Mouse (Mus musculus) Patski (cell line): Measurements from ENCODE around the gene Cuedc2. TPM values are rescaled to one million over a fixed set of nuclear protein-coding genes. Genes with fewer than 3 reads are reported as not detected.

Experiments used
- ATAC-seq: fragments of 100-300 bp; one replicate; pipeline ENCODE4 v1.8.0; 2021
- CTCF ChIA-PET: fragments of 350-600 bp; sonication (Branson Sonifier 250); formaldehyde crosslinking; loops from one replicate; lab custom pipeline; 2022; ENCODE audit warnings: inconsistent platforms; lab: Charles Lee
- POLR2A ChIA-PET: fragments of 350-600 bp; sonication (Branson Sonifier 250); formaldehyde crosslinking; loops from one replicate; lab custom pipeline; 2022; ENCODE audit warnings: antibody characterized with exemption, inconsistent platforms; lab: Charles Lee
- DNase-seq: peaks from one replicate; pipeline ENCODE4 v3.0.0-alpha.2; 2011; ENCODE audit warnings: low read depth, low spot score
- H3K27me3 ChIP-seq: fragments of 371-371 bp; one replicate; pipeline ENCODE4 v1.5.1; 2021
- CTCF ChIP-seq: fragments of 100-300 bp; IDR thresholded peaks from one replicate; pipeline ENCODE4 v1.5.1; 2021
- in situ Hi-C: fragments of 300-500 bp; cut with MboI; formaldehyde crosslinking; loops from 3 replicates; pipeline ENCODE4 v1.11.1; 2018; ENCODE audit warnings: low pct_unique_long_range_greater_than_20kb, mixed read lengths
- polyA plus RNA-seq: library from polyadenylated mRNA; unstranded; gene quantifications from one replicate; pipeline ENCODE4 v1.2.3, GENCODE M21; 2021

Cuedc2 gene
- polyA plus RNA-seq, 1 experiment from 2014 or later = 264 TPM

GRCm38 (mm10) chr19:46300294-46301045, 38.0 kb downstream of the Cuedc2 start:
- POLR2A ChIA-PET = interaction anchor here (1.2 kb wide), 1 partner anchor 28 kb away, joined by 3 read pairs; the partner anchor contains the start of gene Fbxl15
- in situ Hi-C loops = no loop called here
- ATAC-seq = no peak
- CTCF ChIA-PET = interaction anchor here (0.7 to 4.1 kb wide), 3 partner anchors 13 to 29 kb away, joined by 3 to 35 read pairs (median 4); partner anchors contain the start of gene Fbxl15
- DNase-seq = no peak
- TF ChIP-seq CTCF = no peak
- H3K27me3 ChIP-seq = no peaks in the 10 kb centered on the region

- DNase-seq (no peak), ATAC-seq (no peak)
- in situ Hi-C loops = no loop called here
- no peak for TF ChIP-seq CTCF
- CTCF ChIA-PET = interaction anchor here (1.2 kb wide), 1 partner anchor 211 kb away, joined by 4 read pairs; no protein-coding TSS in a partner anchor
- POLR2A ChIA-PET = no interaction called here
- peaks cover 18% of the 10 kb centered on the region for H3K27me3 ChIP-seq
These were observed 41.6 kb downstream of the Cuedc2 start for GRCm38 (mm10) chr19:46296938-46297337.

DNA sequence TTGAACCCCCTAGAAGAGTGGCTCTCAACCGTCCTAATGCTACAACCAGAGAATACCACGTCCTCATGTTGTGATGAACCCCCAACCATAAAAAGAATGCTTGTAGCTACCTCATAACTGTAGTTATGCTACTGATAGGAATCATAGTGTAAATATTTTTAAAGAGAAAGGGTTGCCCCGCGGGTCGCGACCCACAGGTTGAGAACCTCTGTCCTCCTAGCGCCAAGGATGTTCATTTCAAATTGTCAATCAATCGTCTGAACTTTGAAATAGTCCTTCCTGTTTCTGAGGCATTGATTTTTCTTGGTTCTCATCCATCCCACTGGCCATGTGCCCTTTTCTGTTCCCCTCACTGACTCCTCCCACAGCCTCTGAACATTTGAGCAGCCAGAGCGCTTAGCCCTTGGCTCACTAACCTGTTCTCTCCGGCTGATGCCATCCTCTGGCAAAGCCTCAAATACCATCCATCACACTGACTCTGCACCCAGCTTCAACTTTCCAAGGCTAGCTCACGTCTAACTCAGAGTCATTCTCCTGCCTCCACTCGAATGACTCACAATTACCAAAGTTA, 47.9 kb downstream of the Cuedc2 start:
- ChIA-PET CTCF (interaction anchor here (1.0 to 1.2 kb wide), 2 partner anchors 13 to 22 kb away, joined by 4 to 5 read pairs; partner anchors contain the start of gene Nfkb2), POLR2A (no interaction called here)
- in situ Hi-C loops = no loop called here
- ATAC-seq = no peak
- H3K27me3 ChIP-seq = peaks cover 18% of the 10 kb centered on the region
- no peak for TF ChIP-seq CTCF
- DNase-seq = no peak

- no peak for TF ChIP-seq CTCF
- DNase-seq (no peak), ATAC-seq (no peak)
- POLR2A ChIA-PET = interaction anchor here (1.7 kb wide), 1 partner anchor 41 kb away, joined by 5 read pairs; the partner anchor contains the start of gene Fbxl15
- H3K27me3 ChIP-seq = peaks cover under 1% of the 10 kb centered on the region
- CTCF ChIA-PET = interaction anchor here (0.6 to 2.3 kb wide), 4 partner anchors 12 to 151 kb away, joined by 3 to 10 read pairs (median 5); partner anchors contain the start of gene Nfkb2
- in situ Hi-C loops = no loop called here
These were observed 50.9 kb downstream of the Cuedc2 start for GRCm38 (mm10) chr19:46287566-46287965.

- POLR2A ChIA-PET = no interaction called here
- in situ Hi-C loops = no loop called here
- TF ChIP-seq CTCF = no peak
- H3K27me3 ChIP-seq = no peaks in the 10 kb centered on the region
- ATAC-seq (no peak), DNase-seq (no peak)
- CTCF ChIA-PET = interaction anchor here (0.6 to 2.3 kb wide), 3 partner anchors 13 to 140 kb away, joined by 3 to 10 read pairs (median 4); partner anchors contain the start of gene Nfkb2
These were observed 51.6 kb downstream of the Cuedc2 start for GRCm38 (mm10) chr19:46286926-46287325.

- DNase-seq (no peak), ATAC-seq (no peak)
- no peak for TF ChIP-seq CTCF
- H3K27me3 ChIP-seq = no peaks in the 10 kb centered on the region
- in situ Hi-C loops = no loop called here
- CTCF ChIA-PET = interaction anchor here (1.3 kb wide), 1 partner anchor 15 kb away, joined by 3 read pairs; no protein-coding TSS in a partner anchor
- POLR2A ChIA-PET = interaction anchor here (0.6 to 1.2 kb wide), 2 partner anchors 45 to 140 kb away, joined by 3 to 4 read pairs; no protein-coding TSS in a partner anchor
These were observed 52.5 kb downstream of the Cuedc2 start for GRCm38 (mm10) chr19:46286047-46286446.

GRCm38 (mm10) chr19:46285631-46286030, 52.9 kb downstream of the Cuedc2 start:
- ChIA-PET POLR2A (interaction anchor here (1.2 kb wide), 1 partner anchor 45 kb away, joined by 4 read pairs; no protein-coding TSS in a partner anchor), CTCF (interaction anchor here (1.3 kb wide), 1 partner anchor 14 kb away, joined by 3 read pairs; no protein-coding TSS in a partner anchor)
- no peak for TF ChIP-seq CTCF
- in situ Hi-C loops = no loop called here
- no peaks in the 10 kb centered on the region for H3K27me3 ChIP-seq
- ATAC-seq (no peak), DNase-seq (no peak)

DNA sequence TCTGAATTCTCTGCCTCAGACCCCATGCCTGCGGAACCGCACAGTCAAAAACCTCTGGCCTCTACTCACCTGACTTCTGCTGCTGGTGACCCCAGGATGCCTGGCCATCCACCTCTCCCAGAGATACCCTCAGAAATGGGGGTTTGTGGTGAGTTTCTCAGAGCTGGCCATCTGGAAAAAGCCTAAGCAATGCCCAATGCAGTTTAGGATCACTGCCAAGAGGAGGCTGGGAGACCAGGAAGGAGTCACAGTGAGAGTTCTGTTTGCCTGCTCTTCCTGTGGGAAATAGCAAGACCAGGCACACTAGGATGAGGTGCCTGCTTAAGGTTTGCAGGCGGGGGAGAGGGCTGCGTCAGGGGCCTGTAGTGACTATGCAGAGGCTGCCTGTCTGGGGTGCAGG, 53.8 kb downstream of the Cuedc2 start:
- ATAC-seq (no peak), DNase-seq (no peak)
- CTCF ChIA-PET = no interaction called here
- H3K27me3 ChIP-seq = no peaks in the 10 kb centered on the region
- in situ Hi-C loops = no loop called here
- POLR2A ChIA-PET = interaction anchor here (0.6 to 1.2 kb wide), 2 partner anchors 46 to 167 kb away, joined by 3 to 4 read pairs; no protein-coding TSS in a partner anchor
- TF ChIP-seq CTCF = no peak

DNA sequence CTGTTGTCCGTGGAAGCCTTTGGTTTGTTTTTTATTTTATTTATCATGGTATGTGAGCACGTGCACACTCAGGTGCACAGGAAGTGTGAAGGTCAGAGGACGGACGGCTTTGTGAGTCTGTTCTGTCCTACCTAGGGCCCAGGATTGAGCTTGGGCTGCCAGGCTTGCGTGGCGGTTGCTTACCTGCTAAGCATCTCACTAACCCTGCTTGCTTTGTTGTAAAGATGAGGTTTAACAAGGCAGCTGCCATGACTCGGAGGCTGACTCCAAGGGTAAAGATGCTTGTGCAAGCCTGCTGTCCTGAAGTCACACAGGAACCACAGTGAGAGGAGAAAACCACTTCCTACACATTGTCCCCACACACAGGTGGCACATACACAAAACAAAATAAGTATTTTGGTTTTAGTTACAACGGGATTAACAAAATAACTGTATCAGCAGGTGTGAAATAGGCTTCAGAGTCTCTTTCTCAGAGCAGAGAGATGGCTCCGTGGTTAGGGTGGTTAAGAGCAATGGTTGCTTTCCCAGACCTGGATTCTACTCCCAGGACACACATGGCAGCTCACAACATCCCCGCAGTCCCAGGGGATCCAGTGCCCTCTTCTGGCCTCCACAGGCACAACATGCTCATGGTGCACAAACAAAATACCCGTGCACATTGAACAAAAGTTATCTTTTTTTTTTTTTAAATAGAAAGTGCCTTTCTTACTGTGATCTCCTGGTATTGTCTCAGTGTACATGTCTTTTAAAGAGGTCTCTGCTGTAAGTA, 56.2 kb downstream of the Cuedc2 start:
- no peak for ATAC-seq
- DNase-seq = no peak
- POLR2A ChIA-PET = no interaction called here

More for the DNA sequence above, 56.2 kb downstream of the Cuedc2 start:
- CTCF ChIA-PET = interaction anchor here (1.6 kb wide), 1 partner anchor 146 kb away, joined by 4 read pairs; no protein-coding TSS in a partner anchor
- in situ Hi-C loops = no loop called here
- no peaks in the 10 kb centered on the region for H3K27me3 ChIP-seq
- no peak for TF ChIP-seq CTCF

Other genes with a start within 250 kb of the Cuedc2 start
- not detected for gene Elovl3, start 206.8 kb downstream of the Cuedc2 start, polyA plus RNA-seq
- not detected for gene Pitx3, start 190.4 kb downstream of the Cuedc2 start, polyA plus RNA-seq
- gene Gbf1, start 186.2 kb downstream of the Cuedc2 start, polyA plus RNA-seq = 55.0 TPM
- 48.2 TPM for gene Nfkb2, start 34.4 kb downstream of the Cuedc2 start, polyA plus RNA-seq
- gene Psd, start 11.5 kb downstream of the Cuedc2 start, polyA plus RNA-seq = 11.9 TPM
- gene Fbxl15, start 10.5 kb downstream of the Cuedc2 start, polyA plus RNA-seq = 13.9 TPM
- gene Mfsd13a, start 2.4 kb upstream of the Cuedc2 start, polyA plus RNA-seq = 11.7 TPM
- 0.42 TPM for gene 2310034G01Rik, start 11.6 kb upstream of the Cuedc2 start, polyA plus RNA-seq
- 159 TPM for gene Actr1a, start 57.0 kb upstream of the Cuedc2 start, polyA plus RNA-seq
- 35.2 TPM for gene Sufu, start 58.2 kb upstream of the Cuedc2 start, polyA plus RNA-seq
- gene Trim8, start 163.0 kb upstream of the Cuedc2 start, polyA plus RNA-seq = 89.9 TPM
- 187 TPM for gene Arl3, start 234.5 kb upstream of the Cuedc2 start, polyA plus RNA-seq
- gene Sfxn2, start 234.7 kb upstream of the Cuedc2 start, polyA plus RNA-seq = 9.3 TPM